Mouse (Mus musculus) adipocyte (in vitro differentiated cells): ENCODE data around the gene Saa2.
"Not testable (repeated sequence)": the region's sequence is repeated elsewhere in the genome, so short reads cannot be mapped to it uniquely, and the experiment has no call there.

Experiments used
- DNase-seq: peaks from one replicate; pipeline ENCODE4 v3.0.0-alpha.2; 2016; ENCODE audit warnings: low spot score

Gene Saa2

DNA sequence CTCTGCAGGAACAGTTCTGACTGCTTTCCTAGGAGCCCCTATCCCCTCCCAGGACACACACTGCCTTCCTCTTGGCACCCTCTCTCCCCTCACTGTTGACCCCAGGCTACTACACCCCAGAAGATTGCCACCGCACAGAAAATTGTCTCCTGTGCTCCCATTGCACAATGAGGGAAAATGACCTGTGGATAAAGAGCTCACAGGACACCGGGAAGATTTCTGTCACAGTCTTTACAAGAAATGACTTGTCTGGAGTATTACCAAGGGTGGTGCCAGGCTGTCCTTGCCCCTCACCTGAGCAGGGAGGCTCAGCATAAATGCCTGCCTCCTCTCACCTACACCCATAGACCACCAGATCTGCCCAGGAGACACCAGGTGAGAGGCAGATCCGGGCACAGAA, at the start of gene Saa2:
Gene Saa2 (plus strand): TSS at position 301 of the 400 bp plus-strand sequence.
- DNase-seq, result no peak

DNA sequence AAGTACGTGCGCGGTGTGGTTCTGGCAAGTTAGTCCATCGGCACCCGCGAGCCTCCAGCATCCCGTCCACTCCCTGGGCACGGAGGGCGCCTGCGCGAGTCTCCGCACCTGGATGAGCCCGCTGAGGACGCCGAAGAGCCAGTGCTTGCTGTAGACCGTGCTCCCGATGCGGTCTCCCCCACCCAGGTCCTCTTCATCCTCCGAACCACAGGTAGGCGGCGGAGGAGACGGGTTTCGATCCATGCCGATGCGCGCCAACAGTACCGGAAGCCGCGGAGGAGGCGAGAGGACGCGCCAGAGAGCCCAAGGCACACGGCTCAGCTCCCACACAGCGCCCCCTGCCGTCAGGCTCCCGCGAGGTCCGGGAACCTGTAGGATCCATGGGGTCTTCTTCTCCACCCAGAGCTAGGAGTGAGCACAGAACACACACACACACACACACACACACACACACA, 41.2 kb upstream of the Saa2 start, which contains the start of gene Saal1:
Gene Saal1 (minus strand): TSS at position 291 of the 455 bp plus-strand sequence.
- peak; percentile 79 for DNase-seq

DNA sequence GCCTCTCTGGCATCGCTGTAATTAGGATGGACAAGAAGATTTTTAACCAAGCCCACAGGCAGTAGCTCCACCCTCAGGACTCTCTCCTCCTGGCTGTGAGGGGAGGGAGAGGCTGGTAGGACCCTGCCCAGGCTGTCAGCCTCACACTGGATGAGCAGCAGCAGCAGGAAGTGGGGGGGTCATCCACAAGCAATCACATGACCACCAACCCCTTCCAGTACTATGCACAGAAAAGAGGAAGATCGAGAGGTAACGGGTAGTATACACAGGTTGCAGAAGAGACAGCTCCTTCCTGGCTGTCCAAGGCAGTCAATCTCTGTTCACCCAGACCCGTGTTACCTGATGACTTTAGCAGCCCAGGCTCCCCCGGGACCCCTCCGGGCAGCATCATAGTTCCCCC, 39.3 kb upstream of the Saa2 start:
- no peak for DNase-seq

DNA sequence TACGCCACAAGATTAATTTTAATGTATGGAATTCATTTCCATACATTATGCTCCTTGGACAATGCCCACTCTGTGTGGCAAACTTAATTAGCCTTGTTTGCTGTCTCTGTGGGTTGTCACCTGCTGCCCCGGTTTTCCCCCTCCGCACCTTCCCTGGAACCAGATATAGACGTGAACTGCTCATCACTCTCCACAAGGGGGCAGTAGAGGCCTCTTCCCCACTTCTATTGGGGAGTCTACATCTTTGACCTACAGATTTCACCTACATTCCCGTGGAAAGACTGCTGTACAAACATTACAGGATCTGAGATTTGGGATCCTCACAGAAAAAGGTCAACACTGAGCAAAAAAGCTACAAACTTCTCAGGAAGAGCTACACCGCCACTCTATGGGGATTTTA, 37.1 kb upstream of the Saa2 start:
- peak; percentile 76 for DNase-seq

DNA sequence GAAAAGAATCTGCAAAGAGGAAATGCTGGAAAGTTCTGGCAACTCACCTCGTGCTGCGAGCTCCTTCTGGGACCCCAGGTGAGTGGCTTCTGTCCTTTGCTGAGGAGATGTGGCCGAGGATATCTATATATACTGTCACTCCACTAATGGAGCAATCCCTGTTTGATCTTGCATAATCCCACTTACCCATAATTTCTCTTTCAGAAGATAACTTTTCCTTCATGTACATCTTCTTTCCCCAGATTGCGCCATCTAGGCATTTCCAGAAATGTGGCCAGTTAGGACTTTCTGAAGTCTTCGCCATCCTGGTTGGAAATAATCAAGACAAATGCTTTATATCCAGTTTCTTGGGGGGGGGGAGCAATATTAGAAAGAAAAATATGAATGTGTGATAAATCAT, 36.0 kb upstream of the Saa2 start, which contains the start of gene Saa3:
Gene Saa3 (minus strand): TSS at position 101 of the 400 bp plus-strand sequence.
- no peak for DNase-seq

DNA sequence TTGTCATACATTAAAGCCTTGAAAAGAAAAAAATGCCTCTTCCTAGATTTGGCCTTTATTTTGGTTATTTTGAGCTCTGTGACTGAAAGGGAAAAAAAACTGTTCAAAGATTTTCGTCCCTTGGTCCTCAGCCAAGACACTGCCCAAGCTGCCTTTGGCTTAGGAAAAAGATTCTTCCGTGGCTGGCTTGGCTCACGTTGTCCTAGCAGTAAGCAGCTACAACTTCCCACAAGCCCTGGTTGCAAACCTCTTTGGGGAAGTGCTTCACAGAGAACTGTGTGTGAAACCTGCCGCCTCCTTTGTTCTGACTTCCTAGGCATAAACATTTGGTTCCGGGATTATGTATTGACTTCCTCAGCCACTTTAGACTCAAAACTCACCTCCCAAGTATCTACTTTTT, 34.7 kb upstream of the Saa2 start:
- peak; percentile 90 for DNase-seq

DNA sequence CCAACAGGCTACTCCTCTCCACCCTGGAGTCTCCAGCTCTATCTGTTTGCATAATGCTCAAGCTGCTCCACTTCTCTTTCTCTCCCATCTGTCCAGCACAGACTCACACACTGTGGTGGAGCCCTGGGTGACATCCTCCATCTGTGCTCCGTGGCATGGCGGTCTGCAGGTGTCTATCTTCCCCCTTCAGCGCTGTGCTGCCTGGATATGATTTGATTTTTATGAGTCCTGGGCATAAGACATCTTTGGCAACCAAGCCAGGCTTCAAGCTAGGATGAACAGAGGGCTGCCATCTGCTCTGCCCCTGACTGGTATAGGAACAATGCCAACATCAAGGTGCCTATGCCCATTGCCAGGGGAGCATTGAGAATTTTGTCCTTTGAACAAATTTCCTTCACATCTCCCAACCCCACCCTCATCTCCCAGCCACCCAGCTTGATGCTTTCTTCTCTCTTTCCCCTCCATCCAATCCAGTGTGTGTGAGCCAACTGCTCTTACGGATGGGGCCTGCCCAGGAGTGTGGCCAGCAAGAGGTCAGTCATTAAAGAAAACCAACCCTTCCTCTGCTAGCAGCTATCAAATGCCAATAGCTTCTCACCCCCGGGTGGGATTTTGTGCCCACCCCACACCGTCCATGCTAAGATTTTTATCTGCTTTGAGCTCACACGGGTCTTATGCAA, 32.9 kb upstream of the Saa2 start:
- DNase-seq, result no peak

DNA sequence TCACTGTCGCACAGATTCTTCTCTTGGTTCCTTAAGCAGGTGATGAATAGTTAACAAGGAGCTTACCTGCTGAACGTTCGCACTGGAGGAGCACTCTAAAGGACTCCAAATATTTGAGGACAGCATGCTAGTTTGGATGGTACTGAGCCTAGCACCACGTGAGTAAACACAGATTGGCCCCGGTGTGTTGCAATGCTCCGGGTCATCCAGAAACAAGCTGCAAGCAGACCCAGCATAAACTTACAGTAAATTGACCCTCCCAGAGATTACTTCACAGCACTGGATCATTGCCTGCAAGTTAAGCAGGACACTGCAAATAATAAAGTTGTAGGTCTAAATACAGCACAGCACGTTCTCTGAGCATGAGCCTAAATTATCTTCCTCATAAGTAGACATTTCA, 32.1 kb upstream of the Saa2 start:
- DNase-seq, result peak; percentile 89

DNA sequence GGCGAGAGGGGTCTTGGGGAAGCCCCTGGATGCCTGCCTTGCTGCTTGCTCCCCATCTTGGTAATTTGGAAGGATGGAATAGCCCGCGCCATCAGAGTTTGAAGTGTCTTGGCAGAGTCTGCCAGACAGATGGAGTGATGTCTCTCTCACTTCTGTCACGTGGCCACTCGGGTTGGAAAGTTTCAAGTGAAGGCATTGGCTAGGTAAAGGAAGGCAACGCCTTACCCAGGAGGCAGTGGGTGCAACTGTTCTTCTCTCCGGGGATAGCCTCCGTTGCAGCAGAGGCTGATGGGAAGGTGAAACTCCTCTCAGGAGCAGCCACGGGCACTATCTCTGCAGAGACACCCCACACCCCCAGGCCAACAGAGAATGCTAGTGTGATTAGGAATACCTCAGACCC, 31.1 kb upstream of the Saa2 start:
- no peak for DNase-seq

DNA sequence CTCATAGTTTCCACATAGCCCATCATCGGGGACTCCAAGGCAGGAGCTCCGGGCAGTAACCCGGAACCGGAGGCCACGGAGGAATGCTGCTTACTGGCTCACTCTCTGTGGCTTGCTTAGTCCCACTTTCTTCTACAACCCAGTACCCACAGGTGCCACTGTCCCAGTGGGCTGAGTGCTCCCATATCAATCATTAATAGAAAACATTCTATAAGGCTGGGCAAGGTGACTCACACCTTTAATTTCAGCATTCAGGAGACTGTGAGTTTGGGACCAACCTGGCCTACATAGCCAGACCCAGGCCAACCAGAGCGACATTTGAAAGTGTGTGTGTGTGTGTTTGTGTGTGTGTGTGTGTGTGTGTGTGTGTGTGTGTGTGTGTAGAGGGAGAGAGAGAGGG, 28.2 kb upstream of the Saa2 start:
- no peak for DNase-seq

DNA sequence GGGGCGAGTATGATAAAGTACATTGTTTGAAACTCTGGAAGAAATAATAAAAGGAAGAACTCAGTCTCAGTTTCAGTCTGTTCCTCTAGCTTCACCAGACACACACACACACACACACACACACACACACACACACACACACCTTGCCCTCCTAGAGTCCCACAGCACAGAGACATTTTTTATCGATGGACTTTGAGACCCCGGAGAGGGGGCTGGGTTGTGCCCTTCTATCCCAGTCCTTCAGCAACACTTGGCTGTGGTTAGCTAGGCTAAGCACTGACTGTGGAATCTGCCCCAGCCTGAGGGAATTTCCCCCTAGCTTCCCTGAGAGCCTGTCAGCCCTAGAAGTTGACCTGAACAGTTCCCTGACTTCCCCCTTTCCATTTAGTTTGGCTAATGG, 27.7 kb upstream of the Saa2 start:
- no peak for DNase-seq

DNA sequence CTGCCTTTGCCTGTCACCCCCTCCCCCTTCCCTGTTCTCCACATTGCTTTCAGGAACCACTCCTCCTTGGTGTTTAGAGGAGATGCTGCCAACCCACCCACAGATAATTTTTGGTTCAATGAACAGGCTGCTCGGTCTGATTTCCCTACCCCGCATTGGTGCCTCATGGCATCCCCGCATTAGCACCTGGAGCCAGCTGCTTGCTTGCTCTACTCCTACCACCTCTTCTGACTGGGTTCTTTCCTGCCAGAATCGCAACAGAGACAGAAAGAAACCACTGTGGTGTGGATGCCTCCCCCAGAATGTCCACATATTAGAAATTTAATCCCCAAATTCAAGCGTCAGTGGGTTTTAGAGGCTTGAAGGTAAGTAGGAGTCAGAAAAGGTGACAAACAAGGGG, 27.2 kb upstream of the Saa2 start:
- no peak for DNase-seq

DNA sequence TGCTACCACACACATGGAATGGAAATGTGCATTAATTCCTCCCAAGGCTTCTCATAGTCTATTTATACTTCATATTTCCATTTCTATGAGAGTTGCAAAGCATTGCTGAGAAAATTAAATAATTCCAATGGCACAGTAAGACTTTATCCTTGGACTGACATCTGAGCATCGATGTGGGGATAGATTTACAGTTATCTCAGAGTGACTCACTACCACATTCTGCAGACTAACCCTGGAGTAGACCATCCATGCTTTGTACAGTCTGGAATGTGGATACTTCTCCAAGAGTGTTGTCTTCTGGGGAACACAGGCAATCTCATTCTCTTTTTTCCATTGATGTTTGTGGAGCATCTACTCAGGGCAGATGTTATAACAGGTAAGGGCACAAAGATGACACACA, 24.0 kb upstream of the Saa2 start:
- DNase-seq, result no peak

DNA sequence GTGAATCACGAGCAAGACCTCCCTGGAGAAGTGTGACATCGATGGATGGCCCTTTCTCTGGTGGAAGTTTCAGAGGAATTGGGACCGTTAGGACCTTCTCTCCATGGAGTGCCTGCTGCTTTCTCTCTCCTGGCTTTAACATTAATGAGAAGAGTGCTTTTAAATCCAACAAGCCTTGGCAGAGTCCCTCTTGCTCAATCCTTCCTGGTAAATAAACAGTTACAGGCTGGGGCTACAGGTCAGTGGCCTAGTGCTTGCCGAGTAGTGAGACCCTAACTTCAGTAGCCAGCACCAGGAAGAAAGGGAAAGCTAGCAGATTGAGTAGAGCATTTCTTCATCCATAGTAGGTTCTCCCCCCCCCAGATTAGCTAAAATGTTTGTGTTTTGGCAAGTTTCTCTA, 19.1 kb upstream of the Saa2 start, which contains the start of gene Saa4:
Gene Saa4 (minus strand): TSS at position 146 of the 400 bp plus-strand sequence.
- no peak for DNase-seq

DNA sequence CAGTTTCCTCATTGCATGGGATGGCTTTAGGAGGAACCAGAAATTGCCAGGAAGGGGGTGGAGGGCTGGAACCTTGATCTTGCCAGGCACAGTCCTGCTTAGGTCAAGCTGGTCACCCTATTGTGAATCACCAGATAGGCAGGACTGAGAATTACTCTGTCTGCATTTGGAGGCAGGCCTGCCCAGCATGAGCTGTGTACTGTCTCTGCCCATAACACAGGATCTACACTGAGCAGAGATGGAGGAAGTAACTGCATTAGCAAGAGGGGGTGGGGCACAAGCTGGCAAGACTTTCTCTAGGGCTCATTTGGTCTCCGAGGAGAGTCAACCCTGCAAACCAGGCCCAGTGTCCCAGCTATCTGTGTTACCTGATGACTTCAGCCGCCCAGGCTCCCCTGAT, 16.6 kb upstream of the Saa2 start:
- no peak for DNase-seq

DNA sequence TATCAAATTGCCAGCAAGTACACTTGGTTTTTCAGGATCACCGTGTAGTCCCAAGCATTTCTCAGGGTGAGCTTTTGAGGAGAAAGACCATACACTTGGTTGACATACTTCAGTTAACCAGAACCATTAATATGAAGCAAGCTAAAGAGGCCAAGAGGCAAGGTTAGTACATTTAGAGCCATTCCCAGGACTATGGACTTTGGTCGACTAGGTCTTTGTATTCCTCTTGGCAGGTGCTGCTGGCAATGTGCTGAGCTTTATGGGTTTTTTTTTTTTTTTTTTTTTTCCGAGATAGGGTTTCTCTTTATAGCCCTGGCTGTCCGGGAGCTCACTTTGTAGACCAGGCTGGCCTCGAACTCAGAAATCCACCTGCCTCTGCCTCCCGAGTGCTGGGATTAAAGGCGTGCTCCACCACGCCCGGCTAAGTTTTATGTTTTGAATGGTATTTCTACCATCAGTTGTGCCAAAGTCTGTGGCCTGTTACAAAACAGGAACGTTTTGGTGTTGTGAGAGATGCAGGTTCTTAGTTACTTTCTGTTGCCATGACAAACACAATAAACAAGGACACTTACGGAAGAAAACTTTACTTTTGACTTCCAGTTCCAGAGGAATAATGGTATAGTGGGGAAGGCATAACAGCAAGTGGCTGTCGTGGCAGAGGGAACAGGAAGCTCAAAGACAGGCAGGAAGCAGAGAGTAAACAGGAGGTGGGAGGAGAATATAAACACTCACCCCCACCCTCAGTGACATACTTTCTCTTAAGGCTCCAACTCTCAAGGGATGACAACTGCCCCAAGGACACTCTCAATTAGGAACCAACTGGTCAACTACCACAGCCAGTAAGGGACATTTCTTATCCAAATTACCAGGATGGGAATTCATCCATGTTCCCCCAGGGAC, 12.8 kb upstream of the Saa2 start:
- DNase-seq, result no peak

DNA sequence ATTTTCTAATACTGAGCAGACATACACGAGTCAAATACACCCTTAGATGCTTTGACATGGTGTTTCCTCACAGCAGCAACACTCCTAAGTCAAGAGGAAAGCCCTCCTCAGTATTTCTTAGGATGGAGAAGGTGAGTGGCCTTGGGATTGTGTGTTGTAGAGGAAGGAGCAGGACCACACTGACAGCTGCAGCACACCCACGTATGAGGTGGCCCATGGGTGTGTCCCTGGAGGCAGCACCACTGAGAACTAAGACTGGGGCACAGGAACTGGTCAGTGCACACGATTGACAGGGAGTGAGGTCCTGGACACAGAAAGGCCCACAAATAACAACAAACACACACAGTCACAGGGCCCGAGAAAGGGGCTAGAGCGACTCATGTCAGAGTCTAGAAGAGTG, 11.5 kb upstream of the Saa2 start:
- not testable (repeated sequence) for DNase-seq

DNA sequence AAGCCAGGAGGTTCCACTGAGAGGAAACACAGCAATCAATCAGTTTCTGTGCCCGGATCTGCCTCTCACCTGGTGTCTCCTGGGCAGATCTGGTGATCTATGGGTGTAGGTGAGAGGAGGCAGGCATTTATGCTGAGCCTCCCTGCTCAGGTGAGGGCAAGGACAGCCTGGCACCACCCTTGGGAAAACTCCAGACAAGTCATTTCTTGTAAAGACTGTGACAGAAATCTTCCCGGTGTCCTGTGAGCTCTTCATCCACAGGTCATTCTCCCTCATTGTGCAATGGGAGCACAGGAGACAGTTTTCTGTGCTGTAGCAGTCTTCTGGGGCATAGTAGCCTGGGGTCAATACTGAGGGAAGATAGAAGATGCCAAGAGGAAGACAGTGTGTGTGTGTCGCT, 8.7 kb upstream of the Saa2 start, which contains the start of gene Saa1:
Gene Saa1 (minus strand): TSS at position 101 of the 400 bp plus-strand sequence.
- DNase-seq, result not testable (repeated sequence)

DNA sequence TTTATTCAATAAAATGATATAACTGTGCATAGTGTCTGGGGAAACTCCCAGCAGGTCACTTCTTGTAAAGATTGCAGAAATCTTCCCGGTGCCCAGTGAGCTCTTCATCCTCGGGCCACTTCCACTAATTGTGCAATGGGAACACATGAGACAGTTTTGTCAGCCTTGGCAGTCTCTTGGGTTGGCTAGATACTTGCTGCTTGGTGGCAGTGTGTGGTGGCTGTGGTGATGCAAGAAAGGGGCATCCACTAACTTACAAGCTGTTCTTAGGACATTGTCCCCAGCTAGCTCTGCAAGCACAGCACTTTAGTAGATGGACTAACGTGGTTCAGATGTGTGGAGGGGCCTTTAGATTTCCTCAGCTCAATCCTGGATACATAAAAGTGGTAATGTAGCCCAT, 5.8 kb upstream of the Saa2 start:
- peak; percentile 91 for DNase-seq

DNA sequence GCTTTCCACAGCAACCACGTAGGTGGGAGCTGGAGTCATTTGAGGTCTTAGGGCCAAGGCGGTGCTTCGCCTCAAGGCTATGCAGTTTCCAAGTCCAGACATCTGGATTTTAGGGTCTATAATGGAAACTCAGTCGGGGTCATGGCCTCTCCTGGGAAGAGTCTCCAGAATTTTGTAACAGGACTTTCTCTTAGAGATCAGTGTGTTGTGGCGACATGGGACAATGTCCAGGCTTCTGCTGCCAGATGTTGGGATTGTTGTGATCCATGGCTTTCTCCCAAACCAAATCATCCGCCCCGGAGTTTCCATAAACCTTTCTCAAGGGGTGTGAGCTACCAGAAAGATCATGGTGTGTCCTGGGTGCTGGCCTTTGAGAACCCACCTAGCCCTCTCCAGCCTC, 5.2 kb upstream of the Saa2 start:
- peak; percentile 80 for DNase-seq

DNA sequence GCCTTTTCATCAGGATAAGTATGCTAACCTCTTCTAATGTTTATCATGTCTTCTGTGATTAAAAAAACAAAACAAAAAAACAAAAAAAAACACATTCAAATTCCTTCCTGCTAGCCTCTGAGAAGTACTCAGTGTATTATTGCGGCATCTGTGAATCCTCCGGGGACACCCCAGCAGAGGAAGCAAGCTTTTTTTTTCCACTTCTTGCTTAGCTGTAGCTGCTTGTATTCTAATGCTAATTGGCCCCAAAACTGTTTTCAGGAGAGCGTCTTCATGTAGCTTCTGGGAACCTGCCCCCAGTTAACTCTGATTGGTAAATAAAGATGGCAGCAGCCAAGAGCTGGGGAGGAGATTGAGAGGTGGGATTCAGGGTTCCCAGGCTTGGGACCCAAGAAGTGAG, 3.1 kb upstream of the Saa2 start:
- peak; percentile 70 for DNase-seq

DNA sequence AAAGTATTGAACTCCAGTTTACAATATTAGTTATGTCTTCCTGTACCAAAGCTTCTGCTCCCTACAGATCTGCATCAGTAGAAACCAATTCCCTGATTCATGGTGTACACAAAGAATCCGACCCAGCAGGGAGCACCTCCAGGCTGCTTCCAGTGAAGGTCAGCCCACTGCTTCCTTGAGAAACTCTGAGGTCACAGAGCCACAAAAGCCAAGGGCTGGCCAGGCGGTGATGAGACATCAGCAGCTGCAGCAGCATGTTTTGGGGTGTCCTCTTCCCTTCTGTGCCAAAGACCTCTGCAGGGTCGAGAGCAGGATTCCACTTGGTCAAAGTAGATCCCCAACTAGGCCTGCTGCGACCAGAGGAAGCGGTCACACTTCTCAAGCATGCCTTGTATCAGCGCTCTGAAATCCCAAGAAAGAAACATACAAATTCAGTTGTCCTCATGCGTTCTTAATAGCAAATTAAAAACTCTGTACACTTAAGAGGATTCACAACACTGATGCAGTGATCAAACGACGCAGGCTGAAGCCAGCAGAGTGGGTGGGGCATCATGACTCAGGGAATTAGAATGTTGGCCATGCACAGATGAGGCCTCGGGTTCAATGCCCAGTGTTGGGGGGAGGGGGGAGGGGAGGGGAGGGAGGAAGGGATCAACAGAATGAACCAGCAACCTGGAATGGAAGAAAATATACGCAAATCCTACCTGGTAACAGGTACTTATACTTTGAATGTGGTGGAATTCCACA, 9.6 kb downstream of the Saa2 start:
- DNase-seq, result no peak
